Mouse (Mus musculus): ENCODE measurements at regions not wholly inside any gene's neighbourhood (a gene's known extent, or its start where the extent isn't known, plus 50 kb on each side); places are given as distances from the start of the nearest gene placed in this dataset.

DNA sequence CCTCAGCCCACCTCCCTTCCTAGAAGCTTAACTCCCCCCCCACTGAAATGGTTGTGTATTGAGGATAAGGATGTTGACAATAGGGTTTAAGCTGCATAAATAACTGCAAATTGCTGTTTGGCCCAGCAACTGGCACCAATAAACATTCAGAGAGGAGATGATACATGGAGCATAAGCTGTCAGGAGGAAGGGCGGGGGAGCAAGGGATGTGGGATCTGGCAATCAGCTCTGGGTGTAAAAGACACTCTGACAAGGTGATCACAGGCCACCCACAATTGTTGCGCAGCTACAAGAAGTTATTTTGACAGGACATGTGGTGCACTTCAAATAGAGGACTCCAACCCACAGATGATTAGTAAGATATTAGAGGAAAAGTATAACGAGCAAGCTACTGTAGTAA lies 83.8 kb upstream of the Tbc1d5 start:
- CTCF ChIA-PET = no interaction called here

- CTCF ChIA-PET = no interaction called here
Measured at GRCm38 (mm10) chr17:51262404-51262803, 83.3 kb upstream of the Tbc1d5 start.

DNA sequence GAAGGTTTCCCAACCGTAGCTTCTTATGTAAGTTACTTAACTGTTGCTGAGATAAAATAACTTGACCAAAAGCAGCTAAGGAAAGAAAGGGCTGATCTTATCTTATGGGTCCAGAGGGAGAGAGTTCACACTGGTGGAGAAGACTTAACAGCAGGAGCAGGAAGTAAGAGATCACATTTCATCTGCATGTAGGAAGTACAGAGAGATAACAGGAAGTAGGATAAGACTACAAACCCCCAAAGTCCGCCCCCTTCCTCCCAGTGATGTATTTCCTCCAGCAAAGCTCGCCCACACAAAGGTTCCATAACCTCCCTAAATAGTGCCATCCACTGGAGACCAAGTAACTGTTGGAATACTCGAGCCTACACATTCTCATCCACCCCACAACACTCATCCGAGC lies 79.2 kb upstream of the Tbc1d5 start:
- CTCF ChIA-PET = interaction anchor here (0.6 to 0.7 kb wide), 3 partner anchors 25 to 265 kb away, joined by 3 to 4 read pairs (median 3); no protein-coding TSS in a partner anchor

GRCm38 (mm10) chr17:51248543-51248942 lies 69.4 kb upstream of the Tbc1d5 start:
- CTCF ChIA-PET = no interaction called here

- CTCF ChIA-PET = interaction anchor here (0.6 kb wide), 1 partner anchor 482 kb away, joined by 8 read pairs; no protein-coding TSS in a partner anchor
Measured at GRCm38 (mm10) chr17:51246038-51246437, 66.9 kb upstream of the Tbc1d5 start.

GRCm38 (mm10) chr17:51240360-51240993 lies 61.3 kb upstream of the Tbc1d5 start:
- CTCF ChIA-PET = interaction anchor here (0.7 kb wide), 1 partner anchor 20 kb away, joined by 5 read pairs; no protein-coding TSS in a partner anchor

DNA sequence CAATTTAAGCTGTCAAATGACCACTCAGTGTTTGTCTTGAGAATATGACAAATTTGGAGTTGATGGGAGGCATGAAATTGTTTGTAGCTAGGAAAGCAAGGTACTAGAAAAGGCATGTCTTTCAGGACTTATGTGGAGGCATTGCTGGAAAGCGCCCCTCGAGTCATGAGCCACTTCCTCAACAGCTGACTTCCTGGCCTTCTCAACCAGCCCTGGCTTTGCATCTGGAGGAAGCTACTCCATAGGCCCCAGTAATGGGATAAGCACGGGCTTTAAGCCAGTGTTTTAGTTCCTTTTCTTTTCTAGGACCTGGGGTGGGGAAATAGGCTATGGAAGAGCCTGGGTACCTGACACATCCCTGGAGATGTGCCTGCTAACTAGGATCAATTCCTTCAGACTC lies 60.3 kb upstream of the Tbc1d5 start:
- CTCF ChIA-PET = no interaction called here
